Mouse (Mus musculus) heart, adult 2 months (tissue): ENCODE results near the gene Kcna2. TPM values are rescaled to one million over a fixed set of nuclear protein-coding genes. Genes with fewer than 3 reads are reported as not detected.

Source experiments
- DNase-seq, 2 experiments: peaks; one replicate each; pipeline ENCODE4 v3.0.0; 2021
- H3K27ac ChIP-seq: fragments of 200-600 bp; 2 replicates; pipeline ENCODE4 v1.8.1; 2022
- H3K27me3 ChIP-seq: fragments of 200-500 bp; 2 replicates; pipeline ENCODE4 v1.6.1; 2012; ENCODE audit warnings: mild to moderate bottlenecking, low read length, inconsistent platforms, mixed read lengths; ENCODE audit not compliant: control insufficient read depth, insufficient read depth
- H3K36me3 ChIP-seq: fragments of 200-500 bp; 2 replicates; pipeline ENCODE4 v1.6.1; 2012; ENCODE audit warnings: low read length, inconsistent platforms; ENCODE audit not compliant: control insufficient read depth, insufficient read depth
- H3K4me1 ChIP-seq: fragments of 200-500 bp; 2 replicates; pipeline ENCODE4 v1.6.1; 2011; ENCODE audit warnings: low read length; ENCODE audit not compliant: control insufficient read depth, insufficient read depth
- H3K4me3 ChIP-seq: fragments of 200-600 bp; 2 replicates; pipeline ENCODE4 v1.8.1; 2022
- H3K79me2 ChIP-seq: fragments of 200-500 bp; replicated peaks from 2 replicates; pipeline ENCODE4 v1.6.1; 2012; ENCODE audit warnings: mild to moderate bottlenecking, inconsistent platforms, low read length, moderate library complexity, mixed read lengths; ENCODE audit not compliant: control insufficient read depth, insufficient read depth
- H3K9ac ChIP-seq: fragments of 200-500 bp; 2 replicates; pipeline ENCODE4 v1.6.1; 2012; ENCODE audit warnings: low read depth, mild to moderate bottlenecking, control low read depth, inconsistent platforms, low read length, mixed read lengths
- CTCF ChIP-seq: fragments of 200-600 bp; IDR thresholded peaks from 2 replicates; pipeline ENCODE4 v1.8.1; 2022; ENCODE audit warnings: antibody characterized with exemption, mild to moderate bottlenecking, moderate library complexity
- EP300 ChIP-seq: fragments of 200-500 bp; IDR thresholded peaks from 2 replicates; pipeline ENCODE4 v1.6.1; 2011; ENCODE audit warnings: low read depth, low read length, control low read depth; ENCODE audit not compliant: insufficient read depth
- POLR2A ChIP-seq: fragments of 200-500 bp; IDR thresholded peaks from 2 replicates; pipeline ENCODE4 v1.6.1; 2011; ENCODE audit warnings: mild to moderate bottlenecking, low read depth, low read length, control low read depth; ENCODE audit not compliant: insufficient read depth
- WGBS: fragments of 180-500 bp; shearing (Covaris S2); methylation state at CpG from one replicate; pipeline ENCODE4 v1.1.7; 2018; 5-methylcytosine and 5-hydroxymethylcytosine counted together
- intact Hi-C: fragments of 180-260 bp; cut with DNase I; formaldehyde crosslinking; loops from one replicate; pipeline ENCODE4 v1.15.1; 2025
- polyA plus RNA-seq: library from polyadenylated mRNA; depleted of rRNA; stranded (reverse); fragments of >200 nt; gene quantifications from 2 replicates; pipeline ENCODE4 v1.2.3, GENCODE M21; 2012; rRNA removed
- total RNA-seq, 2 experiments: library from RNA; stranded (reverse); gene quantifications; 2 replicates each; pipeline ENCODE4 v1.2.3; 2021

Kcna2 gene
- total and polyA plus RNA-seq, 3 experiments: 1.0 to 1.6 (median 1.1) TPM

DNA sequence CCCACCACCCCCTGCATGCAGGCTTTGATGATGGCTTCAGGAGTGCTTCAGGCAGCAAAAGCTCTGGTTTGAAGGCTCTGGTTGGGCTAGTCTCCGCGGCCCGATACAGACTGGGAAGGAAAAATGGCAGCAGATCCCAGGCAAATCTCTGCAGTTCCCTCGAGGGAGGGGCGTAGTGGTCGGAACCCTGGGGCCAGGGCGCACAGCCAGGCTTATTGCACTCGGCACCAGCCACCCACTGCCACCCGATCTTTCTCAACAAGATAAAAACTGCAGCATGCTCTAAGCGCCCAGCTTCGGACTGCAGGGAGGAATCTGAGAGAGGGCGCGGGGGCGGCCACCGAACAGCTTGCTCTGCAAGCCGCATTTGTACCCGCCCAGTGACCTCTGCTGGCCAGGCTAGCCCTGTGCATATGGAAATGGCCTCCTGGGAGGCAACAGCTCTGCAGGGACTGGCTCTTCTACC is 58.9 kb downstream of the Kcna2 start:
- WGBS: 5% methylated on average over 17 of the region's 17 CpGs
- intact Hi-C loops: no loop called here
- Histone ChIP-seq H3K79me2 (no peaks in the 10 kb centered on the region), H3K27me3 (no peaks in the 10 kb centered on the region), H3K4me1 (no peaks in the 10 kb centered on the region), H3K27ac (no peak overlapping the region), H3K36me3 (no peaks in the 10 kb centered on the region), H3K4me3 (no peak overlapping the region), H3K9ac (no peak overlapping the region)
- peak; percentile 14 to 30 for DNase-seq
- peak; percentile 60 for TF ChIP-seq CTCF
- no peak for TF ChIP-seq POLR2A

DNA sequence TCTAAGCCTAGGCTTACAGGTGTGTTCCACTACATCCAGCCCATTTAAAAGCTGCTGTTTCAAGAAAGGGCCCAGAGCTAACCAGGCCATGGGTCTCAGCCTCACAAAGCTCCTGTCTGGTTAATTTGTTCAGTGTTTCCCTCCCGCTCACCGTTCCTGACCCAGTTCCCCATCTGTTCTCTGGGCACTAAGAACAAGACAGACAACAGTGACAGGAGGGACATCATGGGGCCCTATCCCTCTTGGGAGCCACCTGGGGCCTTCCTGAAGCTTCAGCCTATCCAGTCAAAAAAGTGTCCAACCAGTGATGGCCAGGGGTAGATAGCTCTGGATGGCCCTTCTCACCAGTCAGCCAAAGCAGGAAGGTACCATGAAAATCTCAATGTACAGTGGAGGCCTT is 61.8 kb downstream of the Kcna2 start:
- WGBS: 93% methylated on average over 2 of the region's 2 CpGs
- intact Hi-C loops: no loop called here
- no peaks in the 10 kb centered on the region for H3K79me2 ChIP-seq
- H3K4me1 ChIP-seq: no peaks in the 10 kb centered on the region
- no peak for TF ChIP-seq POLR2A
- TF ChIP-seq CTCF: no peak
- no peak for TF ChIP-seq EP300
- no peak for DNase-seq
- no peak overlapping the region for H3K27ac ChIP-seq
- H3K9ac ChIP-seq: no peak overlapping the region
- no peaks in the 10 kb centered on the region for H3K27me3 ChIP-seq
- no peak overlapping the region for H3K4me3 ChIP-seq
- no peaks in the 10 kb centered on the region for H3K36me3 ChIP-seq

Other genes starting within 250 kb of the Kcna2 start
- gene Kcna3, start 65.0 kb upstream of the Kcna2 start, total RNA-seq: under 1 TPM; 0.23 to 0.84 TPM
- gene Kcna3, start 65.0 kb upstream of the Kcna2 start, polyA plus RNA-seq: 0.32 and 1.1 TPM in 2 replicates
- not detected for gene Kcna10, start 81.9 kb downstream of the Kcna2 start, total RNA-seq
- not detected in 2 replicates for gene Kcna10, start 81.9 kb downstream of the Kcna2 start, polyA plus RNA-seq
- gene Cym, start 120.6 kb downstream of the Kcna2 start, total RNA-seq: not detected
- 0.12 TPM in 1 of 2 replicates, not detected in the other for gene Cym, start 120.6 kb downstream of the Kcna2 start, polyA plus RNA-seq
- not detected for gene A630076J17Rik, start 129.5 kb downstream of the Kcna2 start, total RNA-seq
- gene A630076J17Rik, start 129.5 kb downstream of the Kcna2 start, polyA plus RNA-seq: 0.18 TPM in 1 of 2 replicates, not detected in the other
- gene Prok1, start 138.6 kb downstream of the Kcna2 start, total RNA-seq: not detected
- not detected in 2 replicates for gene Prok1, start 138.6 kb downstream of the Kcna2 start, polyA plus RNA-seq
- 10 to 100 TPM; 62.1 to 73.6 TPM for gene Lamtor5, start 177.7 kb downstream of the Kcna2 start, total RNA-seq
- gene Lamtor5, start 177.7 kb downstream of the Kcna2 start, polyA plus RNA-seq: 93.0 and 118 TPM in 2 replicates
- gene Slc16a4, start 190.1 kb downstream of the Kcna2 start, total RNA-seq: under 1 TPM; 0.26 to 0.39 TPM
- 0.12 and 0.79 TPM in 2 replicates for gene Slc16a4, start 190.1 kb downstream of the Kcna2 start, polyA plus RNA-seq
- gene Rbm15, start 232.5 kb downstream of the Kcna2 start, total RNA-seq: 10 to 100 TPM; 22.7 to 24.5 TPM
- gene Rbm15, start 232.5 kb downstream of the Kcna2 start, polyA plus RNA-seq: 3.6 and 7.0 TPM in 2 replicates